Mouse (Mus musculus) spleen, adult 2 months (tissue): ENCODE data around the gene Srbd1.

Experiments used
- CTCF ChIP-seq: fragments of 200-500 bp; IDR thresholded peaks from 2 replicates; pipeline ENCODE4 v1.5.1; 2011; ENCODE audit warnings: mild to moderate bottlenecking, inconsistent platforms; ENCODE audit not compliant: insufficient read depth, insufficient read length, insufficient replicate concordance; ENCODE audit errors: extremely low read depth
- POLR2A ChIP-seq: fragments of 200-500 bp; IDR thresholded peaks from 2 replicates; pipeline ENCODE4 v1.6.1; 2011; ENCODE audit warnings: low read depth, low read length, inconsistent platforms

- TF ChIP-seq CTCF: no peak
- no peak for TF ChIP-seq POLR2A
Measured at GRCm38 (mm10) chr17:86087922-86088321, 57.1 kb downstream of the Srbd1 start.
